8 mouse cellular contexts compared by ENCODE assay signal in genomic region chr10:105573908-105574694, GRCm38 (mm10). TPM values are rescaled to one million over a fixed set of nuclear protein-coding genes. Genes with fewer than 3 reads are reported as not detected.
A peak's percentile ranks its signal among the peaks of the same experiment; 100 is the strongest.
DNase-seq lines count a peak whose midpoint lies in the region; ATAC-seq and TF ChIP-seq lines count a peak whose summit lies in the region.

Gene Tmtc2 (minus strand): TSS chr10:105574451.

- peak within 1 kb of the TSS; percentile 79 for H3K9ac ChIP-seq in heart, embryonic 11.5 days (ENCODE audit: low read depth, low read length)
- H3K9ac ChIP-seq in kidney, embryonic 15.5 days = peak within 1 kb of the TSS; percentile 76
- H3K9ac ChIP-seq in midbrain, postnatal 0 days (replicated peaks; ENCODE audit: low read length, poor library complexity, severe bottlenecking) = peak within 1 kb of the TSS; percentile 79

- H3K27me3 ChIP-seq in heart, embryonic 11.5 days (ENCODE audit: control insufficient read depth, insufficient read depth, low read length) = no peaks in the 10 kb centered on the region
- 0 out of 2 replicates have a peak, but pooled peaks cover 2% of the 10 kb centered on the region for H3K27me3 ChIP-seq in kidney, embryonic 15.5 days
- no peaks in the 10 kb centered on the region for H3K27me3 ChIP-seq in midbrain, postnatal 0 days (ENCODE audit: insufficient read depth, low read length)

- WGBS in heart, embryonic 11.5 days (ENCODE audit: insufficient replicate concordance) = under 1% methylated on average over 57 of the region's 61 CpGs
- WGBS in kidney, embryonic 15.5 days = under 1% methylated on average over 46 of the region's 61 CpGs
- under 1% methylated on average over 57 of the region's 61 CpGs for WGBS in midbrain, postnatal 0 days

- no peaks in the 10 kb centered on the region for H3K9me3 ChIP-seq in heart, embryonic 11.5 days (replicated peaks; ENCODE audit: control insufficient read depth, low read length)
- H3K9me3 ChIP-seq in kidney, embryonic 15.5 days (replicated peaks) = no peaks in the 10 kb centered on the region
- H3K9me3 ChIP-seq in midbrain, postnatal 0 days (ENCODE audit: low read length) = no peaks in the 10 kb centered on the region

- ATAC-seq in heart, embryonic 11.5 days (replicated peaks; ENCODE audit: insufficient number of reproducible peaks, low FRiP score, low TSS enrichment) = peak; percentile 95
- peak; percentile 96 for ATAC-seq in kidney, embryonic 15.5 days (replicated peaks; ENCODE audit: low FRiP score)
- peak; percentile 95 for ATAC-seq in midbrain, postnatal 0 days (ENCODE audit: low FRiP score)

- H3K4me2 ChIP-seq in heart, embryonic 11.5 days = peak within 1 kb of the TSS; percentile 80
- peak within 1 kb of the TSS; percentile 91 for H3K4me2 ChIP-seq in kidney, embryonic 15.5 days
- peak within 1 kb of the TSS; percentile 81 for H3K4me2 ChIP-seq in midbrain, postnatal 0 days (ENCODE audit: low read depth, low read length, poor library complexity, severe bottlenecking)

- no peak for TF ChIP-seq CTCF in embryonic fibroblast, embryonic 13.5 days (IDR thresholded peaks at IDR 0.05; ENCODE audit: borderline replicate concordance, insufficient read depth, low read length)
- TF ChIP-seq CTCF in midbrain, postnatal 0 days (IDR thresholded peaks at IDR 0.05) = peak; percentile 57

- peak within 1 kb of the TSS; percentile 77 for H3K4me3 ChIP-seq in embryonic fibroblast, embryonic 13.5 days (ENCODE audit: insufficient read depth, low read length)
- H3K4me3 ChIP-seq in heart, embryonic 11.5 days (ENCODE audit: low read depth, low read length) = peak within 1 kb of the TSS; percentile 81
- H3K4me3 ChIP-seq in kidney, embryonic 15.5 days (replicated peaks) = peak within 1 kb of the TSS; percentile 85
- peak within 1 kb of the TSS; percentile 86 for H3K4me3 ChIP-seq in midbrain, postnatal 0 days (ENCODE audit: low read depth, low read length)

- H3K36me3 ChIP-seq in heart, embryonic 11.5 days (ENCODE audit: control insufficient read depth, insufficient read depth, low read length) = no peaks in the 10 kb centered on the region
- 0 out of 2 replicates have a peak, but pooled peaks cover 3% of the 10 kb centered on the region for H3K36me3 ChIP-seq in kidney, embryonic 15.5 days
- H3K36me3 ChIP-seq in midbrain, postnatal 0 days (ENCODE audit: insufficient read depth, low read length) = no peaks in the 10 kb centered on the region

- DNase-seq in 416B (ENCODE audit: low read depth) (peak; percentile 91), liver (peak; percentile 89)
- peak; percentile 96 for DNase-seq in brain, adult 2 months (ENCODE audit: low read depth, low spot score)
- peak; percentile 94 for DNase-seq in midbrain, postnatal 0 days (ENCODE audit: low spot score)
- DNase-seq in spleen, postnatal 36 days (ENCODE audit: low spot score in 2 of 2) = peak; percentile 49 to 54

- no peak; the same call in 1 of the 2 replicates for TF ChIP-seq POLR2A in embryonic fibroblast, embryonic 13.5 days (IDR thresholded peaks at IDR 0.05; ENCODE audit: low read depth, low read length)

- 0 out of 2 replicates have a peak, but pooled peaks cover 3% of the 10 kb centered on the region for H3K4me1 ChIP-seq in embryonic fibroblast, embryonic 13.5 days (ENCODE audit: control insufficient read depth, insufficient read depth, low read length)
- H3K4me1 ChIP-seq in heart, embryonic 11.5 days (ENCODE audit: control insufficient read depth, insufficient read depth, low read length) = peaks cover 7% of the 10 kb centered on the region; the same call in 1 of the 2 replicates
- peaks cover 38% of the 10 kb centered on the region for H3K4me1 ChIP-seq in kidney, embryonic 15.5 days
- peaks cover 7% of the 10 kb centered on the region; the same call in 1 of the 2 replicates for H3K4me1 ChIP-seq in midbrain, postnatal 0 days (ENCODE audit: insufficient read depth, low read length)

- H3K27ac ChIP-seq in embryonic fibroblast, embryonic 13.5 days (ENCODE audit: insufficient read depth, low read length) = peak within 1 kb of the TSS; percentile 36
- H3K27ac ChIP-seq in heart, embryonic 11.5 days (ENCODE audit: low read depth, low read length) = peak within 1 kb of the TSS; percentile 77
- H3K27ac ChIP-seq in kidney, embryonic 15.5 days = peak within 1 kb of the TSS; percentile 91
- H3K27ac ChIP-seq in midbrain, postnatal 0 days (ENCODE audit: low read depth, low read length) = peak within 1 kb of the TSS; percentile 79

RNA-seq across cellular contexts. Expression of gene Tmtc2, which starts in this region (rescaled TPM):
- polyA plus RNA-seq in embryonic fibroblast, embryonic 13.5 days (2011; ENCODE audit: insufficient read length, low read depth, missing spikeins) = 7.0 and 8.8 TPM in 2 replicates
- polyA plus RNA-seq in heart, embryonic 11.5 days (2014; fragmentation: Nextera tagmentation; extraction: Ambion mirVana) = 3.0 and 4.4 TPM in 2 replicates
- 9.9 and 10.8 TPM in 2 replicates for polyA plus RNA-seq in kidney, embryonic 15.5 days (2015; fragmentation: Nextera tagmentation; extraction: Ambion mirVana)
- total RNA-seq in midbrain, postnatal 0 days (2014; rRNA removed) = 12.9 and 14.6 TPM in 2 replicates
- 4.1 and 5.3 TPM in 2 replicates for polyA plus RNA-seq in midbrain, postnatal 0 days (2015; fragmentation: Nextera tagmentation; extraction: Ambion mirVana)

Comparison
In these comparisons a context has a peak if more than half of its experiments do, and no peak if none do; other contexts are left out.
1. Peak in every context shown above with its lines: DNase-seq, ATAC-seq, H3K4me3 ChIP-seq and H3K27ac ChIP-seq.
2. H3K27ac ChIP-seq: peak in every context shown above with its lines; median percentile 91 in kidney, embryonic 15.5 days; 79 in midbrain, postnatal 0 days; 77 in heart, embryonic 11.5 days; 36 in embryonic fibroblast, embryonic 13.5 days.